Mouse (Mus musculus): ENCODE measurements around the gene Morf4l2.

DNA sequence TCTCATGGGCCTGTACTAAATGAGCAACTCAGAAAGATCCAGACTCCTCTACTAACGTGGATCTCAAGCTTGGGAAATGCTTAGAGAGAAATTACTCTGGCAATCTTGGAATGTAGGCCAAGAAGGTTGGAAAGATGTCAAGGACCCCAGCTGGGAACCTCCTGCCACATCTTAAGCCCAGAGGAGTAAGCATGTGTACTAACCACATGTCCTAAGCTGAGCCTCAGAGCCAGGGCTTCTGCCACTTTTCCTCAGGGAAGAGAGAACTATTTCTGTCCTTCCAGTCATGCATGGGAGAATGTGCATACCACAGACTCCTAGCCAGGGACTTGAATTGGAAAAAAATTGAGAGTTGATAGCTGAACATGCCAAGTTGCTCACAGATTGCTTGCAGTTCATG is 29.5 kb upstream of the Morf4l2 start:
- TF ChIP-seq CTCF (IDR thresholded peaks at IDR 0.05; ENCODE audit: low read depth) (no peak), EP300 (optimal IDR thresholded peaks at IDR 0.05) (no peak)
